Mouse (Mus musculus) embryonic fibroblast, embryonic 13.5 days (primary cell): ENCODE data around the gene Syn3.

Source experiments
- CTCF ChIP-seq: IDR thresholded peaks from 2 replicates; pipeline ENCODE4 v1.5.1; 2011; ENCODE audit warnings: mild to moderate bottlenecking, control low read depth, low read length, moderate library complexity, borderline replicate concordance; ENCODE audit not compliant: insufficient read depth
- POLR2A ChIP-seq: IDR thresholded peaks from 2 replicates; pipeline ENCODE4 v1.6.1; 2011; ENCODE audit warnings: low read depth, mild to moderate bottlenecking, control low read depth, low read length, moderate library complexity

GRCm38 (mm10) chr10:86261725-86262124, 237.0 kb downstream of the Syn3 start:
- no peak for TF ChIP-seq POLR2A
- no peak for TF ChIP-seq CTCF
